Mouse (Mus musculus) kidney, postnatal 0 days (tissue): Measurements from ENCODE around the gene Strn4. TPM values are rescaled to one million over a fixed set of nuclear protein-coding genes. Genes with fewer than 3 reads are reported as not detected.
A peak's percentile ranks its signal among the peaks of the same experiment; 100 is the strongest.

Experiments used
- ATAC-seq: fragments of 200-750 bp; cut with Nextera tagmentation; replicated peaks from 2 replicates; pipeline ENCODE4 v1.8.0; 2017; ENCODE audit warnings: low read depth, moderate number of reproducible peaks, moderate TSS enrichment, moderate library complexity; ENCODE audit not compliant: low FRiP score
- DNase-seq: peaks from one replicate; pipeline ENCODE4 v3.0.0-alpha.2; 2016; ENCODE audit warnings: low spot score
- H3K27ac ChIP-seq: fragments of 300-500 bp; sonication (generic); 2 replicates; pipeline ENCODE4 v1.5.1; 2014; ENCODE audit warnings: mild to moderate bottlenecking
- H3K27me3 ChIP-seq: fragments of 300-500 bp; sonication (generic); 2 replicates; pipeline ENCODE4 v1.6.1; 2014; ENCODE audit warnings: low read length, mixed read lengths; ENCODE audit not compliant: insufficient read depth
- H3K36me3 ChIP-seq: fragments of 300-500 bp; sonication (generic); 2 replicates; pipeline ENCODE4 v1.6.1; 2014; ENCODE audit warnings: low read length, mixed read lengths; ENCODE audit not compliant: insufficient read depth
- H3K4me1 ChIP-seq: fragments of 300-500 bp; sonication (generic); replicated peaks from 2 replicates; pipeline ENCODE4 v1.6.1; 2014; ENCODE audit warnings: antibody characterized with exemption, low read length, mixed read lengths; ENCODE audit not compliant: insufficient read depth
- H3K4me2 ChIP-seq: fragments of 300-500 bp; sonication (generic); 2 replicates; pipeline ENCODE4 v1.6.1; 2014; ENCODE audit warnings: mild to moderate bottlenecking, low read length, moderate library complexity, mixed read lengths
- H3K4me3 ChIP-seq: fragments of 300-500 bp; sonication (generic); replicated peaks from 2 replicates; pipeline ENCODE4 v1.5.1; 2014; ENCODE audit warnings: low read depth, low read length
- H3K9ac ChIP-seq: fragments of 300-500 bp; sonication (generic); 2 replicates; pipeline ENCODE4 v1.6.1; 2014; ENCODE audit warnings: low read depth, low read length
- H3K9me3 ChIP-seq: fragments of 300-500 bp; sonication (generic); replicated peaks from 2 replicates; pipeline ENCODE4 v1.6.1; 2016; ENCODE audit warnings: low read length, inconsistent platforms, mixed read lengths
- CTCF ChIP-seq: IDR thresholded peaks from 2 replicates; pipeline ENCODE4 v1.5.1; 2016; ENCODE audit warnings: antibody characterized with exemption, low read depth, mild to moderate bottlenecking, moderate library complexity
- WGBS: fragments of 180-500 bp; shearing (Covaris S2); extraction: QIAGEN DNeasy Blood & Tissue Kit; methylation state at CpG from one replicate; pipeline ENCODE4 v1.1.7; 2014; 5-methylcytosine and 5-hydroxymethylcytosine counted together
- polyA plus RNA-seq: library from polyadenylated mRNA; unstranded; fragments of >200 nt; fragmentation: Nextera tagmentation; extraction: Ambion mirVana; gene quantifications from 2 replicates; pipeline ENCODE4 v1.2.1, GENCODE M21; 2015

Gene Strn4
- polyA plus RNA-seq, 1 experiment from 2014 or later = 65.4 TPM

DNA sequence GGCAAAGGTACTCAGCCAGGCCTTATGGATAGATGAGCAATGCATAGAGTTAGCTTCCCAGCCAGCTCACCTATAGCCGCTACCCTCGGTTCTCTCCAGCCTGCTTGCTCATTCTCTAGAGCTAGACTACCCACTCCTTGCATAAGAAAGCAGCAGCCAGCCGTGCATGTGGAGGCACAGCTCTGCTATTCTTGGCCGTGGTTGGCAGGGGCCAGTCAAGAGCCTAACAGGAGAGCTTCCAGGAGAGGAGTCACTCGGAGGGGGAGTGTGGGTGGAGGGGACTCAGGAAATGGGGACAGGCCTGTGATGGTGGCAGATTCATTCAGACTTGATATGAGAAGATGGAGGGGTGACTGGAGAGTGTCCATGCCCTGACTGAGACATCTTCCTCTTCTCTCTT is 8.0 kb downstream of the Strn4 start:
- Histone ChIP-seq H3K9me3 (no peaks in the 10 kb centered on the region), H3K27me3 (no peaks in the 10 kb centered on the region), H3K4me1 (0 out of 2 replicates have a peak, but pooled peaks cover 5% of the 10 kb centered on the region), H3K27ac (no peak overlapping the region), H3K4me3 (no peak overlapping the region), H3K4me2 (no peak overlapping the region), H3K9ac (no peak overlapping the region), H3K36me3 (peaks cover 41% of the 10 kb centered on the region)
- no peak for ATAC-seq
- no peak for DNase-seq
- 74% methylated on average over 5 of the region's 5 CpGs for WGBS
- TF ChIP-seq CTCF = no peak

DNA sequence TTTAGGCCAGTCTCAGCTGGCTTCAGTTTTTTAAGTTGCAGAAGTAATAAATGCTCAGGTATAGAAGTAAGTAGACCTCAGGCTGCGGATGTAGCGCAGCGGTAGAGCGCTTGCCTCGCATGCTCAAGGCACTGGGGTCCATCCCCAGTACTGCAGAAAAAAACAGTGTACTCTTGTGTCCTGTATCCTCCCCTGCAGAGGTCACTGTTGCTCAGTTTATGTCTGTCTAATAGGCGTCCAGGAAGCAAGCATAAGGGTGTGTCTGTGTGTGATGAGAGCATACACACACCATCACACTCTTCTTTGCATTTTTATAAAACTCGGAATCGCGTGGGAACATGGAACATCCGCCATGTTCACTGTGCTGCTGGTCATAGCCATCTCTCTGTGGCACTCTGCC is 10.1 kb downstream of the Strn4 start:
- DNase-seq (no peak), ATAC-seq (no peak)
- Histone ChIP-seq H3K4me1 (no peaks in the 10 kb centered on the region), H3K4me2 (no peak overlapping the region), H3K4me3 (no peak overlapping the region), H3K9ac (no peak overlapping the region), H3K27ac (no peak overlapping the region), H3K9me3 (no peaks in the 10 kb centered on the region), H3K36me3 (peaks cover 62% of the 10 kb centered on the region), H3K27me3 (no peaks in the 10 kb centered on the region)
- WGBS = 79% methylated on average over 10 of the region's 10 CpGs
- peak; percentile 51; the same call in 1 of the 2 replicates for TF ChIP-seq CTCF

DNA sequence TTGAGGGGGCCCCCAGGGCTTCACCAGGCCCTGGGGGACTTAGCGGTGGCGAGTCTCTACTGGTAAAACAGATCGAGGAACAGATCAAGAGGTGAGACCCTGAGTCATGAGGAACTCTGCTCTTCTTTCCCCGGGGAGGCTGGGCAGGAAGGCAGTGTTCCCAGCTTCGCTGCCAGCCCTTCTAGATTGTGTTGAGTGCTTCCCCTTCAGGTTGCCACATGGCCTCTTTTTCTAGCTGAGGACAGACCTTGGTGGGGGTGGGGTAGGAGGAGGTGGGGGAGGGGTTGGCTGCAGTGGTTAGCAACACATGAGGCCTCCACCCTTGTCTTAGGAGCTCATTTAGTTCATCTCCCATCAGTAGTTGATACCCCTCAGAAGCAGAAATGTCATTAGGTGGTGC is 10.9 kb downstream of the Strn4 start:
- Histone ChIP-seq H3K4me3 (no peak overlapping the region), H3K27me3 (no peaks in the 10 kb centered on the region), H3K27ac (no peak overlapping the region), H3K36me3 (peaks cover 69% of the 10 kb centered on the region), H3K4me1 (no peaks in the 10 kb centered on the region), H3K4me2 (no peak overlapping the region), H3K9me3 (no peaks in the 10 kb centered on the region), H3K9ac (no peak overlapping the region)
- WGBS = 71% methylated on average over 5 of the region's 5 CpGs
- ATAC-seq = no peak
- no peak for TF ChIP-seq CTCF
- DNase-seq = no peak

DNA sequence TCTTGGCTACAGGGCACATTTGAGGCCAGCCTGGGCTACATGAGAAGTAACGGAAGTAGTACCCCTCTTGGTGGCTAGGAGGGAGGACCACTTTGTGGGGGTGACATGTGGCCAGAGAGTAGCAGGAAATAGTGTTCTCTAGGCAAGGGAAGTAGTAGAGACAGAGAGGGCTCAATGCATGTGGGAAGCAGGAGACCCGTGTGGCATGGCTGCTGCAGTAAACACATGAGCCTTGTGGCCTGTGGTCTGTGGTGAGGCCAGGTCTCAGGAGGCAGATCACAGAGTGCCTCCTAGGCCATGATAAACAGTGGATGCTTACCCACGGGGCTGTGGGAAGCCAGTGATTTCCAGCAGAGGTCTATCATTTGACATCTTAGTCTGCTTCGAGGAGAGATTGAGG is 11.6 kb downstream of the Strn4 start:
- 81% methylated on average over 4 of the region's 4 CpGs for WGBS
- no peak overlapping the region for H3K27ac ChIP-seq
- H3K27me3 ChIP-seq = no peaks in the 10 kb centered on the region
- peaks cover 76% of the 10 kb centered on the region for H3K36me3 ChIP-seq
- no peak overlapping the region for H3K4me2 ChIP-seq
- ATAC-seq (no peak), DNase-seq (no peak)
- no peak for TF ChIP-seq CTCF
- H3K9ac ChIP-seq = no peak overlapping the region
- H3K9me3 ChIP-seq = no peaks in the 10 kb centered on the region
- no peaks in the 10 kb centered on the region for H3K4me1 ChIP-seq
- no peak overlapping the region for H3K4me3 ChIP-seq

DNA sequence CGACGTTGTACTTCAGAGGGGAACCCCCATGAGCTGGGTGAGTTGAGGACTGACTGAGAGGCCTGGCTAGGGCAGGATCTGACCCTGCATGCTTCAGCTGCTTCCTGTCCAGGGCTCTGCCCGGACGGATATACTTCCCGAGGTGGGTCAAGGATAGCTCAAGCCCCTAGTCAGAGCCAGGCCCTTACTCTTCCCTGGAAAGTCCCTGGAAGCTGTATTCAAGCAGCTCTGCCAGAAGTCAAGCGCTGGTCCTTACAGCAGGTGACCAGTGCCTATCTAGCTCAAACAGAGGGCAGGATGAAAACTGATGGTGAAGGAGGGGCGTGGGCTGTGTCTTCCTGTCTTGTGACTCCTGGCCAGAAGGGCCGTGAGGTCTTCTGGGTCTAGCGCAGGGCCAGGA is 14.8 kb downstream of the Strn4 start:
- H3K27me3 ChIP-seq = no peaks in the 10 kb centered on the region
- H3K4me1 ChIP-seq = no peaks in the 10 kb centered on the region
- H3K4me2 ChIP-seq = no peak overlapping the region
- 75% methylated on average over 9 of the region's 9 CpGs for WGBS
- H3K36me3 ChIP-seq = peaks cover 82% of the 10 kb centered on the region
- no peak for ATAC-seq
- no peaks in the 10 kb centered on the region for H3K9me3 ChIP-seq
- H3K4me3 ChIP-seq = no peak overlapping the region
- DNase-seq = no peak
- H3K27ac ChIP-seq = no peak overlapping the region
- TF ChIP-seq CTCF = no peak
- no peak overlapping the region for H3K9ac ChIP-seq

DNA sequence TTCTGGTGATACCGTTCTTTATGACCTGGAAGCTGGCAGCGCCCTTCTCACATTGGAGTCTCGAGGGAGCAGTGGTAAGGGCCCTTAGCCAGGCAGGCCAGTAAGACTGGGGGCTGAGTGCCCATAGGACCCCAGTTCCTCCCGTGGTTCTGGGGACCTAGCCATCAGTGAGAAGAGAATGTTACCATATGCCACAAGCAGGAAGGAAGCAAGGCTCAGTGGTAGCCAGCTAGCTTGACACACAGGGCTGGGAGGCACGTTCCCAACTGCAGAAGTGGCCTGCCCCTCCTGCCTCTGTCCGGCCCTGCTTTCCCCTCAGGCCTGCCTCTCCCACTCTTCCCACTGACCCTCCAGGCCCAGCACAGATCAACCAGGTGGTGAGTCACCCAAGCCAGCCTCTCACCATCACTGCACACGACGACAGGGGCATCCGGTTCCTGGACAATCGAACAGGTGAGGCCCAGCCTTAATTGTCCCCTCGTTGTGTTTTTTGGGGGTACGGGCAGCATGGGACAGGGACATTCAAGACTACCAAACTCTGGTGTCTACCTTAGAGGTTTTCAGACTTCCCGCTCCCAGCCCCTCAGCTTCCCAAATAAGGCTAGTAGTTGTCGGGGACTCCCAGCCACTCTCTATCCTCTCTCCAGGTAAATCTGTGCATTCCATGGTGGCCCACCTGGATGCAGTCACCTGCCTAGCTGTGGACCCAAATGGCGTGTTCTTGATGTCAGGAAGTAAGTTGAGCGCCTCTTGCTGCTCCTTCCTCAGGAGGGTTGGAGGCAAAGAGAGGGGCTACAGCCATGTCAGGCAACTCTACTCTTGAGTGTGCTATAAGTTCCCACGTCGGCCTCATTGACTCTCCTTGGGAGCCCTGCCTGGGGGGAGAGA is 22.5 kb downstream of the Strn4 start:
- H3K36me3 ChIP-seq = peaks cover 55% of the 10 kb centered on the region
- whole genome bisulfite sequencing = 90% methylated on average over 18 of the region's 18 CpGs

More for the DNA sequence above, 22.5 kb downstream of the Strn4 start:
- no peaks in the 10 kb centered on the region for H3K9me3 ChIP-seq
- H3K9ac ChIP-seq = no peak overlapping the region
- no peak for TF ChIP-seq CTCF
- no peak for ATAC-seq
- 0 out of 2 replicates have a peak, but pooled peaks cover 5% of the 10 kb centered on the region for H3K4me1 ChIP-seq
- no peak overlapping the region for H3K4me2 ChIP-seq
- no peaks in the 10 kb centered on the region for H3K27me3 ChIP-seq
- no peak overlapping the region for H3K4me3 ChIP-seq
- no peak for DNase-seq
- no peak overlapping the region for H3K27ac ChIP-seq
